ENCODE assay signal across 11 mouse cellular contexts in genomic region chr10:65845096-65845624, GRCm38 (mm10).
A peak's percentile ranks its signal among the peaks of the same experiment; 100 is the strongest.
DNase-seq lines count a peak whose midpoint lies in the region; ATAC-seq and TF ChIP-seq lines count a peak whose summit lies in the region.
"Had no signal": no experiment of that assay in that cellular context is flagged by ENCODE, and none has a peak within 500 bp of the region (broad histone marks: within the 10 kb centered on the region; RNA-seq: fewer than 3 reads in every experiment).

No protein-coding gene starts in this region.

- no peak for TF ChIP-seq POLR2A in brain, embryonic 14.5 days (IDR thresholded peaks at IDR 0.05; ENCODE audit: borderline replicate concordance, extremely low read depth, insufficient read depth, insufficient read length, poor library complexity, severe bottlenecking)

- intact Hi-C loops in gastrocnemius, postnatal 14 days (cut with DNase I; ENCODE audit: low total_unique reads), result no loop called here

- no peak for TF ChIP-seq CTCF in brain, embryonic 14.5 days (IDR thresholded peaks at IDR 0.05; ENCODE audit: borderline replicate concordance, extremely low read depth, insufficient read depth, insufficient read length)

- no peak overlapping the region for H3K27ac ChIP-seq in liver, embryonic 11.5 days (ENCODE audit: low read depth, low read length)
- no peak overlapping the region for H3K27ac ChIP-seq in forebrain, embryonic 15.5 days (replicated peaks)
- H3K27ac ChIP-seq: heart, embryonic 10.5 days; midbrain, embryonic 12.5 days had no signal

- peak; percentile 2 for DNase-seq in liver
- DNase-seq in liver, embryonic 11.5 days (ENCODE audit: low spot score), result no peak
- peak; percentile 58 for DNase-seq in brain, embryonic 14.5 days (ENCODE audit: low read depth)
- DNase-seq in cerebellum, adult 18-20 months, result peak; percentile 85 to 88
- peak; percentile 3 for DNase-seq in kidney, postnatal 10 days
- DNase-seq in gastrocnemius, postnatal 14 days, result no peak
- DNase-seq: adrenal gland, postnatal 36 days had no signal

- no peaks in the 10 kb centered on the region for H3K9me3 ChIP-seq in liver, embryonic 11.5 days (ENCODE audit: control insufficient read depth, low read length)
- no peaks in the 10 kb centered on the region for H3K9me3 ChIP-seq in forebrain, embryonic 15.5 days
- H3K9me3 ChIP-seq: heart, embryonic 10.5 days; midbrain, embryonic 12.5 days had no signal

- H3K4me1 ChIP-seq in liver, embryonic 11.5 days (replicated peaks; ENCODE audit: control insufficient read depth, insufficient read depth, low read length), result no peaks in the 10 kb centered on the region
- H3K4me1 ChIP-seq in forebrain, embryonic 15.5 days, result no peaks in the 10 kb centered on the region
- H3K4me1 ChIP-seq: heart, embryonic 10.5 days; midbrain, embryonic 12.5 days had no signal

- no peak overlapping the region for H3K4me3 ChIP-seq in liver, embryonic 11.5 days (ENCODE audit: low read depth, low read length)
- no peak overlapping the region for H3K4me3 ChIP-seq in forebrain, embryonic 15.5 days
- H3K4me3 ChIP-seq: heart, embryonic 10.5 days; midbrain, embryonic 12.5 days had no signal

- H3K9ac ChIP-seq in liver, embryonic 11.5 days (ENCODE audit: low read depth, low read length), result no peak overlapping the region
- no peak overlapping the region for H3K9ac ChIP-seq in forebrain, embryonic 15.5 days (replicated peaks)
- H3K9ac ChIP-seq: midbrain, embryonic 12.5 days had no signal

- WGBS in liver, embryonic 11.5 days, result 71% methylated on average over 4 of the region's 4 CpGs
- 50% methylated on average over 4 of the region's 4 CpGs for whole genome bisulfite sequencing in forebrain, embryonic 15.5 days

- ATAC-seq in liver, embryonic 11.5 days (replicated peaks; ENCODE audit: low FRiP score), result no peak
- no peak for ATAC-seq in forebrain, embryonic 15.5 days (replicated peaks)
- ATAC-seq: intestine, postnatal 0 days had no signal

- no peaks in the 10 kb centered on the region for H3K36me3 ChIP-seq in liver, embryonic 11.5 days (ENCODE audit: control insufficient read depth, insufficient read depth, low read length)
- no peaks in the 10 kb centered on the region for H3K36me3 ChIP-seq in forebrain, embryonic 15.5 days
- H3K36me3 ChIP-seq: heart, embryonic 10.5 days; midbrain, embryonic 12.5 days had no signal

- H3K4me2 ChIP-seq in liver, embryonic 11.5 days, result no peak overlapping the region
- no peak overlapping the region for H3K4me2 ChIP-seq in forebrain, embryonic 15.5 days (replicated peaks)
- H3K4me2 ChIP-seq: midbrain, embryonic 12.5 days had no signal

- H3K27me3 ChIP-seq in liver, embryonic 11.5 days (replicated peaks; ENCODE audit: control insufficient read depth, insufficient read depth, low read length), result no peaks in the 10 kb centered on the region
- H3K27me3 ChIP-seq in forebrain, embryonic 15.5 days, result no peaks in the 10 kb centered on the region
- H3K27me3 ChIP-seq: midbrain, embryonic 12.5 days had no signal

Comparison
In these comparisons a context has a peak if more than half of its experiments do, and no peak if none do; other contexts are left out.
1. DNase-seq: peak in liver (single experiment), brain, embryonic 14.5 days (single experiment), cerebellum, adult 18-20 months (2 of 2) and kidney, postnatal 10 days (single experiment); none in liver, embryonic 11.5 days (single experiment) and gastrocnemius, postnatal 14 days (single experiment).